Mouse (Mus musculus): Measurements from ENCODE around the gene Rps28. TPM values are rescaled to one million over a fixed set of nuclear protein-coding genes. Genes with fewer than 3 reads are reported as not detected.
"Not testable (repeated sequence)": the region's sequence is repeated elsewhere in the genome, so short reads cannot be mapped to it uniquely, and the experiment has no call there.

Gene Rps28
- polyA plus RNA-seq (2016; fragmentation: Nextera tagmentation; extraction: Ambion mirVana): 699 and 827 TPM in 2 replicates

DNA sequence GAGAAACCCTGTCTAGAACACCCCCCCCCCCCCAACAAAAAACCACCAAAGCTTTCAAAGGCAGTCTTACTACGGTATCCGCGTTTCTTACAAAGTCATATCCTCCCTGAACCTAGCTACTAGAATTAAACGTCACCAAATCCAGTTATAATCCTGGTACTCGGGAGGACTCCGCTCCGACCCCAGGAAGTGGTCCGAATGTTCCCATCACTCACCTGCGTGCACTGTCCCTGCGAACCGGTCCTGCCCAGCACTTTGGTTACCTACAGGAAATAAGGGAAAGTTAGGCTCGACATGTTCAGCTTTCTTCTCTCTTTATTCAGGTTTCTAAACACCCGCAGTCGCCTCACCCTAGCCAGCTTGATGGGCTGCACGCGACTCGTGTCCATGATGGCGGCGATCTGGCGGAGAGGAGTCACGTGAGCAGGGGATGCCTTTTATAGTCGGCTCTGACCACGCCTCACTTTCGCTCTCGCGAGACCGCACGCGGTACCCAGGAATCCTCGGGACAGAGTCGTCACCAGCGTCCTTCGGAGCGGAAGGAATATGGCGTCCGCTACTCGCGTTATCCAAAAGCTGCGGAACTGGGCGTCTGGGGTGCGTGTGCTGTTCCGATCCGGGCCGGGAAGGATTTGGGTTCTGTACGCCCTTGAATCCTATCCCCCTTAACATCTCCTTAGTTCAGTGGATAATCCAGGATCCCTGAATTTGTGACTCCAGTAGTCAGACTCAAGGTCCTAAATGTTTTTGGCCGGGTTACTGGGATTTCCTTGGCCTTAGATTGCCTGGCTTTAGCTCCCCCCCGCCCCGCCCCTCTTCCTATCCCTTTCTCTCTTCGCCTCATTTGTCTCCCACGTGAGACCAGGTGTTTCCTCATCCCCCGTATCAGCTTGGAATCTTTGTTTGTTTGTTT is at the start of gene Rps28, which contains the start of gene Ndufa7:
Rps28 (minus strand) TSS at position 479 of the 913 bp plus-strand sequence.
Ndufa7 (plus strand) TSS at position 489 of the 913 bp plus-strand sequence.
- Histone ChIP-seq H3K27ac (replicated peaks) (peak within 1 kb of the TSS; percentile 93), H3K27me3 (ENCODE audit: low read depth, poor library complexity, severe bottlenecking) (no peaks in the 10 kb centered on the region), H3K9me3 (replicated peaks) (no peaks in the 10 kb centered on the region), H3K4me1 (peaks cover 39% of the 10 kb centered on the region), H3K4me3 (peak within 1 kb of the TSS; percentile 88), H3K36me3 (peaks cover 70% of the 10 kb centered on the region)
- WGBS: under 1% methylated on average over 51 of the region's 51 CpGs
- DNase-seq (ENCODE audit: low spot score): peak; percentile 97

DNA sequence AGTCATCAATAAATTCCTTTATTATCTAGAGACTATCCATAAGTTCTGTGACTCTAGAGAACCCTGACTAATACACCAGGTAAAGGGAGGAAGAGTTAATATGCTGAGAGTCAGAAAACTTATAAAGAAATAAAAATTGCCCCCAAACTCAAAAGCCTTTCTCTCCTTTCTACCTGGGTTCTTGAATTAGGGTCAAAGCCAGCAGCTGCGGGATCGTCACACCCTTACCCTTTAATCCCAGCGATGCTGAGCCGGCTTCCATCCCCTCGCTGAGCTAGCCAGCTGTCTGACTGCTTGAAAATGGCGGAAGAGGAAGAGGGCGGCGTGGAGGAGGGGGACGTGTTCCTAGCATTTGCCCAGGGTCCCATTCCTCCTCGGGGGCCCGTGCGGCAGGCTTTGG is 49.2 kb upstream of the Rps28 start, which contains the start of gene Gm7029:
Gm7029 (plus strand) TSS at position 301 of the 400 bp plus-strand sequence.
- WGBS: 91% methylated on average over 4 of the region's 12 CpGs
- H3K4me1 ChIP-seq; H3K27me3 ChIP-seq (ENCODE audit: low read depth, poor library complexity, severe bottlenecking); H3K27ac ChIP-seq (replicated peaks); DNase-seq (ENCODE audit: low spot score); H3K9me3 ChIP-seq (replicated peaks); H3K4me3 ChIP-seq: not testable (repeated sequence)
- peaks cover 35% of the 10 kb centered on the region for H3K36me3 ChIP-seq

- 48% methylated on average over 9 of the region's 9 CpGs for WGBS
- Histone ChIP-seq H3K4me3 (no peak overlapping the region), H3K36me3 (no peaks in the 10 kb centered on the region), H3K4me1 (peaks cover 13% of the 10 kb centered on the region; the same call in 1 of the 2 replicates), H3K27me3 (ENCODE audit: low read depth, poor library complexity, severe bottlenecking) (no peaks in the 10 kb centered on the region), H3K9me3 (replicated peaks) (no peaks in the 10 kb centered on the region), H3K27ac (replicated peaks) (no peak overlapping the region)
- DNase-seq (ENCODE audit: low spot score): peak; percentile 26
Observed at GRCm38 (mm10) chr17:33865330-33866030, 41.1 kb upstream of the Rps28 start.

GRCm38 (mm10) chr17:33857816-33858215 is 33.5 kb upstream of the Rps28 start:
- no peaks in the 10 kb centered on the region for H3K4me1 ChIP-seq
- H3K9me3 ChIP-seq (replicated peaks): peaks cover 11% of the 10 kb centered on the region; the same call in 1 of the 2 replicates
- no peak overlapping the region for H3K27ac ChIP-seq (replicated peaks)
- DNase-seq (ENCODE audit: low spot score): no peak
- no peaks in the 10 kb centered on the region for H3K36me3 ChIP-seq
- no peaks in the 10 kb centered on the region for H3K27me3 ChIP-seq (ENCODE audit: low read depth, poor library complexity, severe bottlenecking)
- 77% methylated on average over 4 of the region's 4 CpGs for WGBS
- H3K4me3 ChIP-seq: no peak overlapping the region

GRCm38 (mm10) chr17:33851331-33851730 is 27.0 kb upstream of the Rps28 start:
- no peak for DNase-seq (ENCODE audit: low spot score)
- H3K36me3 ChIP-seq: peaks cover 40% of the 10 kb centered on the region
- H3K4me1 ChIP-seq: no peaks in the 10 kb centered on the region
- H3K27ac ChIP-seq (replicated peaks): no peak overlapping the region
- H3K27me3 ChIP-seq (ENCODE audit: low read depth, poor library complexity, severe bottlenecking): no peaks in the 10 kb centered on the region
- H3K4me3 ChIP-seq: no peak overlapping the region
- H3K9me3 ChIP-seq (replicated peaks): no peaks in the 10 kb centered on the region
- 76% methylated on average over 1 of the region's 1 CpGs for WGBS

GRCm38 (mm10) chr17:33848139-33848538 is 23.8 kb upstream of the Rps28 start:
- DNase-seq (ENCODE audit: low spot score): no peak
- WGBS: 91% methylated on average over 8 of the region's 8 CpGs
- Histone ChIP-seq H3K9me3 (replicated peaks) (no peaks in the 10 kb centered on the region), H3K36me3 (peaks cover 47% of the 10 kb centered on the region), H3K27ac (replicated peaks) (no peak overlapping the region), H3K4me1 (peaks cover 18% of the 10 kb centered on the region), H3K27me3 (ENCODE audit: low read depth, poor library complexity, severe bottlenecking) (no peaks in the 10 kb centered on the region), H3K4me3 (no peak overlapping the region)

- WGBS: 93% methylated on average over 1 of the region's 1 CpGs
- Histone ChIP-seq H3K4me3 (peak overlapping the region; percentile 68), H3K9me3 (replicated peaks) (no peaks in the 10 kb centered on the region), H3K27ac (replicated peaks) (no peak overlapping the region), H3K4me1 (peaks cover 22% of the 10 kb centered on the region), H3K36me3 (peaks cover 41% of the 10 kb centered on the region), H3K27me3 (ENCODE audit: low read depth, poor library complexity, severe bottlenecking) (no peaks in the 10 kb centered on the region)
- no peak for DNase-seq (ENCODE audit: low spot score)
Observed at GRCm38 (mm10) chr17:33844196-33844595, 19.8 kb upstream of the Rps28 start.

GRCm38 (mm10) chr17:33842966-33843795 is 18.8 kb upstream of the Rps28 start, which contains the start of gene Cd320:
Gene Cd320 (plus strand): TSS chr17:33843091.
- Histone ChIP-seq H3K4me3 (peak within 1 kb of the TSS; percentile 68), H3K27me3 (ENCODE audit: low read depth, poor library complexity, severe bottlenecking) (no peaks in the 10 kb centered on the region), H3K9me3 (replicated peaks) (no peaks in the 10 kb centered on the region), H3K36me3 (peaks cover 41% of the 10 kb centered on the region), H3K4me1 (peaks cover 22% of the 10 kb centered on the region), H3K27ac (replicated peaks) (peak within 1 kb of the TSS; percentile 88)
- DNase-seq (ENCODE audit: low spot score): peak; percentile 91
- under 1% methylated on average over 45 of the region's 45 CpGs for WGBS

- peaks cover 13% of the 10 kb centered on the region for H3K4me1 ChIP-seq
- no peak overlapping the region for H3K4me3 ChIP-seq
- peaks cover 79% of the 10 kb centered on the region for H3K36me3 ChIP-seq
- H3K9me3 ChIP-seq (replicated peaks): no peaks in the 10 kb centered on the region
- no peak overlapping the region for H3K27ac ChIP-seq (replicated peaks)
- H3K27me3 ChIP-seq (ENCODE audit: low read depth, poor library complexity, severe bottlenecking): no peaks in the 10 kb centered on the region
- WGBS: 95% methylated on average over 10 of the region's 10 CpGs
- no peak for DNase-seq (ENCODE audit: low spot score)
Observed at GRCm38 (mm10) chr17:33829561-33829960, 5.2 kb upstream of the Rps28 start.

DNA sequence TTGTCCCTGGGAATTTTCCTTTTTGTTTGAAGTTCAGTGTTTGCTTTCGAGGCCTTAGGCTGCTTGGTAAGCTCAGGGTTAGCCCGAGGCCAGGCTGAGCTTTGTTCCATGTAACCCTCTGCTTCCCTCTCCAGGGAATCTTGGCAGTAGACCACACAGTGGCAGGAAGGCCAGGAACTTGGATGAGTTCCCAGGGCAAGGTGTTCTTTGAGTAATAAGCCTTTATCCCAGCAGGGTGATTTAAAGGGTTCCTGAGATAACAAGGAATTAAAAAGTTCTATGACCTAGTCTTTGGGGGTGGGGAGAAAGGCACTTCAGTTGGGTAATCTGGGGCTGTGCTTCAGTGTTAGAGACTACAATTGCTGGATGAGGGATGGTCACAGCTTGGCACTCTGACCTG is 4.5 kb upstream of the Rps28 start:
- Histone ChIP-seq H3K9me3 (replicated peaks) (no peaks in the 10 kb centered on the region), H3K36me3 (peaks cover 72% of the 10 kb centered on the region)
- 70% methylated on average over 2 of the region's 2 CpGs for WGBS

DNA sequence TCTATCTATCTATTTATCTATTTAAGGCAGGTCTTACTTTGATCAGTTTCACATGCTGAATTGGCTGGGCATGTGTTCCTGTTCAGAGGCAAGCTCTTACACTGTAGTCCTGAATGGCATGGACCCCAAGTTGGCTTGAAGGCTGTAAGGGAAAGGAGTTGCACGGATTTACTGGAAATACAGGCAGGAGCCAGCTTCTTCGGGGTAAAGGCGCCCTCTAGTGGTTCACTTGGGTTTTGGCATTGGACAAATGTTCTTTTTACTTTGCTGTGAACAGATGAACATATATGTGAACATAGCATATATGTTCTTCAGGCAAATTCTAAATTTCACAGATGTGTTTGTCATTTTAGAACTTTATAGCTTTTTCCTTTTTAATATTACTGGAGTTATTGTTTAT is 2.5 kb upstream of the Rps28 start:
- DNase-seq (ENCODE audit: low spot score): peak; percentile 67
- H3K4me3 ChIP-seq: no peak overlapping the region
- no peaks in the 10 kb centered on the region for H3K9me3 ChIP-seq (replicated peaks)
- 0% methylated on average over 3 of the region's 3 CpGs for WGBS
- H3K27me3 ChIP-seq (ENCODE audit: low read depth, poor library complexity, severe bottlenecking): no peaks in the 10 kb centered on the region
- peaks cover 31% of the 10 kb centered on the region for H3K4me1 ChIP-seq
- H3K36me3 ChIP-seq: peaks cover 70% of the 10 kb centered on the region
- no peak overlapping the region for H3K27ac ChIP-seq (replicated peaks)

More for the DNA sequence above, 4.5 kb upstream of the Rps28 start:
- no peaks in the 10 kb centered on the region for H3K27me3 ChIP-seq (ENCODE audit: low read depth, poor library complexity, severe bottlenecking)
- H3K27ac ChIP-seq (replicated peaks): no peak overlapping the region
- no peak for DNase-seq (ENCODE audit: low spot score)
- peaks cover 13% of the 10 kb centered on the region for H3K4me1 ChIP-seq
- no peak overlapping the region for H3K4me3 ChIP-seq

DNA sequence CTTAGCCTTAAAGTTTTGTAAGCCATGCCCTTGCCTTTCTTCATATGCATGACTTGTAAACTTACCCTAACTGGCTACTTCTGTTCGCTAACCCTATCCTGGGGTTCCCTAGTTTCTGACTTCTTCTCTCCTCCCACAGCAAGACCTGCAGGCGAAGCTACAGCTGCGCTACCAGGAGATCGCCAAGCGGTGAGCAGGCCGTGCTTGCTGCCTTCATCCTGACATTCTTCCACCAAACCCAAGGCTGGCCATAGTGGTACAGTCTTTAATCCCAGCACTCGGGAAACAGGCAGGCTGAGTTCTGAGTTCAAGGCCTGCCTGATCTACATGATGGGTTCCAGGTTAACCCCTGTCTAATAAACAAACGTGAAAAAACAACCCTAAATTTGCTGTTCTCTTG is 1.1 kb upstream of the Rps28 start:
- peaks cover 37% of the 10 kb centered on the region for H3K4me1 ChIP-seq
- no peaks in the 10 kb centered on the region for H3K9me3 ChIP-seq (replicated peaks)
- H3K27me3 ChIP-seq (ENCODE audit: low read depth, poor library complexity, severe bottlenecking): no peaks in the 10 kb centered on the region
- WGBS: 86% methylated on average over 8 of the region's 8 CpGs
- H3K36me3 ChIP-seq: peaks cover 70% of the 10 kb centered on the region
- H3K27ac ChIP-seq (replicated peaks): peak overlapping the region; percentile 93; the same call in 1 of the 2 replicates
- no peak for DNase-seq (ENCODE audit: low spot score)
- H3K4me3 ChIP-seq: peak overlapping the region; percentile 88
